Mouse (Mus musculus): ENCODE measurements around the gene Nkx1-2. TPM values are rescaled to one million over a fixed set of nuclear protein-coding genes. Genes with fewer than 3 reads are reported as not detected.

Nkx1-2 gene
- total and polyA plus RNA-seq, 3 experiments = 0.04 TPM; not detected in 2

DNA sequence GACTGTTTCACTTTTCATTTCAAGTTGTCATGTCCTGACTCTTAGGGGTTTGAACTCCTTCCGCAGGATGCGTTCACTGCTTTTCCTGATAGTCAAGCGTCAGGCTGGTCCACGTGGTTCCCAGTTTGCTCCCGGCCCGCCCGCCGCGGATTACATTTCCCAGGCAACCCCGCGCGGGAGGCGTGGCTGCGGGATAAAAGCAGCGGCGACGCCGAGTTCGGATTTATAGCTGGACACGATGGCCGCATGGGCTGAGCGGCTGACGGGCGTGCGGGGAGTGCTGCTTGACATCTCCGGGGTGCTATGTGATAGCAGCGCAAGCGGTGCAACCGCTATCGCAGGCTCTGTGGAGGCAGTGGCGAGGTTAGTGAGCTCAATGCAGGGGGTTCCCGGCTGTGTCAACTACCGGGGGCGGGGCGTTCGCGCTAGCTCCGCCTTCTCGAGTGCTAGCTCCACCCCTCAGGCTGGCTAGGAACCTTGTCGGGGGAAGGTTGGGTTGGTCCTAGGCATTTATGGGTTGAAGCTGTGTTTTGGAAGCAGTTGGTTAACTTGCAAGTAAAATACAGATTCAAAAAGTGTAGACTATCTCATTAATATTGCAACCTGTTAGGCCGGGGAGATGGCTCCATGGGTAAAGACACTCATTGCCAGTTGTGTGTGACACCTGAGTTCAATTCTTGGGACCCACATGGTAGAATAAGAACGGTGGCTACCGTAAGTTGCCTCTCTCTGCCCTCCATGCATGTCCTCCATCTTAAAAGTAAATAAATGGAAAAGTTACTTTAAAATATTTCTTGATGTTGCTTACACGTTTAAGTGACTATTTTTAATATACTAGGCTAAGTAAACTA is 11.3 kb upstream of the Nkx1-2 start, which contains the start of gene Lhpp:
Gene Lhpp (plus strand): TSS at position 171 of the 851 bp plus-strand sequence.
- dilution Hi-C loops (cut with MboI; ENCODE audit: extremely low pct_ligation_motif_present, extremely low pct_unique_long_range_greater_than_20kb, low sequenced_read_pairs) = no loop called here
- no peak within 1 kb of the TSS for H3K27ac ChIP-seq (ENCODE audit: insufficient read depth, low read depth)
- peak within 1 kb of the TSS; percentile 1 for H3K4me2 ChIP-seq (ENCODE audit: insufficient read depth, low read depth, poor library complexity, severe bottlenecking)
- peak within 1 kb of the TSS; percentile 0 for H3K9ac ChIP-seq (ENCODE audit: insufficient read depth, low read depth)
- TF ChIP-seq ETS1 (conservative IDR thresholded peaks at IDR 0.05; ENCODE audit: low read depth, low read length) = peak; percentile 35; the same call in 1 of the 2 replicates
- peak; percentile 84 for TF ChIP-seq MYC (IDR thresholded peaks at IDR 0.05; ENCODE audit: low read depth, low read length)
- TF ChIP-seq USF1 (IDR thresholded peaks at IDR 0.05; ENCODE audit: low read depth, low read length) = peak; percentile 50
- TF ChIP-seq NRF1 (IDR thresholded peaks at IDR 0.05; ENCODE audit: low read depth, low read length) = 0 out of 2 replicates have a peak, but pooled peaks have one; percentile 13
- no peak for TF ChIP-seq JUN (IDR thresholded peaks at IDR 0.05; ENCODE audit: insufficient read depth, low read depth, low read length)
- peak; percentile 24; the same call in 1 of the 2 replicates for TF ChIP-seq MEF2A (IDR thresholded peaks at IDR 0.05; ENCODE audit: borderline replicate concordance, low read depth, low read length)
- no peak for TF ChIP-seq ZMIZ1 (IDR thresholded peaks at IDR 0.05; ENCODE audit: low read depth, low read length)
- TF ChIP-seq TCF12 (IDR thresholded peaks at IDR 0.05; ENCODE audit: low read depth, low read length) = peak; percentile 42; the same call in 1 of the 2 replicates
- TF ChIP-seq IRF4 (IDR thresholded peaks at IDR 0.05; ENCODE audit: low read depth, low read length) = peak; percentile 42; the same call in 1 of the 2 replicates
- TF ChIP-seq POLR2A (IDR thresholded peaks at IDR 0.05; ENCODE audit: low read depth, low read length) = peak; percentile 69
- TF ChIP-seq ELF1 (IDR thresholded peaks at IDR 0.05; ENCODE audit: low read depth, low read length) = peak; percentile 50
- TF ChIP-seq MXI1 (IDR thresholded peaks at IDR 0.05; ENCODE audit: low read depth, low read length) = peak; percentile 96
- TF ChIP-seq NELFE (IDR thresholded peaks at IDR 0.05; ENCODE audit: low read depth, low read length) = peak; percentile 67
- 0 out of 2 replicates have a peak, but pooled peaks have one; percentile 18 for TF ChIP-seq USF2 (conservative IDR thresholded peaks at IDR 0.05; ENCODE audit: low read depth, low read length)
- 0 out of 2 replicates have a peak, but pooled peaks have one; percentile 43 for TF ChIP-seq TBP (conservative IDR thresholded peaks at IDR 0.05; ENCODE audit: low read depth, low read length)
- TF ChIP-seq E2F4 (IDR thresholded peaks at IDR 0.05; ENCODE audit: insufficient replicate concordance, low read depth, low read length) = no peak
- no peak for TF ChIP-seq JUND (conservative IDR thresholded peaks at IDR 0.05; ENCODE audit: low read depth, low read length)
- TF ChIP-seq ZNF384 (IDR thresholded peaks at IDR 0.05; ENCODE audit: low read depth, low read length) = no peak
- TF ChIP-seq UBTF (IDR thresholded peaks at IDR 0.05; ENCODE audit: low read depth, low read length) = no peak
- peak; percentile 50 for TF ChIP-seq HCFC1 (IDR thresholded peaks at IDR 0.05; ENCODE audit: low read depth, low read length)
- peak; percentile 97 for TF ChIP-seq MAX (IDR thresholded peaks at IDR 0.05; ENCODE audit: low read length)
- peak; percentile 28; the same call in 1 of the 2 replicates for TF ChIP-seq SIN3A (IDR thresholded peaks at IDR 0.05; ENCODE audit: low read length)
- no peaks in the 10 kb centered on the region for H3K9me3 ChIP-seq (replicated peaks; ENCODE audit: low read length)
- H3K36me3 ChIP-seq (replicated peaks in 1 of 2; ENCODE audit: control insufficient read depth in 1 of 2, insufficient read depth in 1 of 2, low read length in 1 of 2) = no peaks in the 10 kb centered on the region
- in situ Hi-C loops (cut with MboI; ENCODE audit: low pct_ligation_motif_present, low pct_unique_long_range_greater_than_20kb, low sequenced_read_pairs) = no loop called here
- peak within 1 kb of the TSS; percentile 55 to 66 (median 63) for H3K4me3 ChIP-seq (replicated peaks in 1 of 3; ENCODE audit: low read depth in 2 of 3, low read length in 2 of 3, poor library complexity in 1 of 3)
- peaks cover 6 to 43% of the 10 kb centered on the region in 2 experiments; a peak in 2 of 4 replicates for H3K4me1 ChIP-seq (ENCODE audit: control insufficient read depth in 1 of 2, insufficient read depth in 2 of 2)
- H3K79me2 ChIP-seq (replicated peaks; ENCODE audit: control insufficient read depth, extremely low read depth, insufficient read depth, poor library complexity, severe bottlenecking) = no peaks in the 10 kb centered on the region
- peaks cover 35% of the 10 kb centered on the region for H3K27me3 ChIP-seq (replicated peaks)
- DNase-seq (ENCODE audit: extremely low read depth) = peak; percentile 78
